Mouse (Mus musculus) ovary, postnatal 36 days (tissue): ENCODE measurements around the gene Fermt2.
"Not testable (repeated sequence)": the region's sequence is repeated elsewhere in the genome, so short reads cannot be mapped to it uniquely, and the experiment has no call there.

ENCODE experiments used
- DNase-seq: peaks from one replicate; pipeline ENCODE4 v3.0.0; 2022; ENCODE audit warnings: low spot score, mixed read lengths

The Fermt2 gene

GRCm38 (mm10) chr14:45507923-45508322 lies 22.0 kb downstream of the Fermt2 start:
- DNase-seq, result peak; percentile 27

- no peak for DNase-seq
These were observed 22.5 kb downstream of the Fermt2 start for GRCm38 (mm10) chr14:45507447-45507846.

- peak; percentile 24 for DNase-seq
These were observed 22.9 kb downstream of the Fermt2 start for GRCm38 (mm10) chr14:45507032-45507431.

- no peak for DNase-seq
These were observed 23.8 kb downstream of the Fermt2 start for GRCm38 (mm10) chr14:45506165-45506564.

- DNase-seq, result peak; percentile 40
These were observed 25.4 kb downstream of the Fermt2 start for GRCm38 (mm10) chr14:45504422-45505113.

- DNase-seq, result no peak
These were observed 26.0 kb downstream of the Fermt2 start for GRCm38 (mm10) chr14:45503934-45504333.

- no peak for DNase-seq
These were observed 29.9 kb downstream of the Fermt2 start for GRCm38 (mm10) chr14:45500052-45500451.

- no peak for DNase-seq
These were observed 32.8 kb downstream of the Fermt2 start for GRCm38 (mm10) chr14:45497116-45497515.

- DNase-seq, result not testable (repeated sequence)
These were observed 34.1 kb downstream of the Fermt2 start for GRCm38 (mm10) chr14:45495810-45496209.

- DNase-seq, result no peak
These were observed 36.0 kb downstream of the Fermt2 start for GRCm38 (mm10) chr14:45493891-45494290.

- DNase-seq, result no peak
These were observed 37.2 kb downstream of the Fermt2 start for GRCm38 (mm10) chr14:45492668-45493067.

GRCm38 (mm10) chr14:45492038-45492437 lies 37.9 kb downstream of the Fermt2 start:
- DNase-seq, result no peak

GRCm38 (mm10) chr14:45487201-45487600 lies 42.7 kb downstream of the Fermt2 start:
- DNase-seq, result not testable (repeated sequence)

GRCm38 (mm10) chr14:45483361-45483760 lies 46.6 kb downstream of the Fermt2 start:
- not testable (repeated sequence) for DNase-seq

- DNase-seq, result no peak
These were observed 50.7 kb downstream of the Fermt2 start for GRCm38 (mm10) chr14:45478977-45479806.

- no peak for DNase-seq
These were observed 51.4 kb downstream of the Fermt2 start for GRCm38 (mm10) chr14:45478515-45478914.

- peak; percentile 58 for DNase-seq
These were observed 52.3 kb downstream of the Fermt2 start for GRCm38 (mm10) chr14:45477651-45478050.

- DNase-seq, result no peak
These were observed 52.9 kb downstream of the Fermt2 start for GRCm38 (mm10) chr14:45476990-45477389.

- DNase-seq, result no peak
These were observed 57.4 kb downstream of the Fermt2 start for GRCm38 (mm10) chr14:45472536-45472935.

- DNase-seq, result no peak
These were observed 60.5 kb downstream of the Fermt2 start for GRCm38 (mm10) chr14:45469446-45469845.

GRCm38 (mm10) chr14:45466371-45466770 lies 63.5 kb downstream of the Fermt2 start:
- DNase-seq, result not testable (repeated sequence)

GRCm38 (mm10) chr14:45464036-45465035 lies 65.6 kb downstream of the Fermt2 start:
- DNase-seq, result no peak
